Mouse (Mus musculus) limb, embryonic 14.5 days (tissue): ENCODE data around the gene Brwd1. TPM values are rescaled to one million over a fixed set of nuclear protein-coding genes. Genes with fewer than 3 reads are reported as not detected.
"Not testable (repeated sequence)": the region's sequence is repeated elsewhere in the genome, so short reads cannot be mapped to it uniquely, and the experiment has no call there.

Source experiments
- ATAC-seq: fragments of 200-750 bp; cut with Nextera tagmentation; 2 replicates; pipeline ENCODE4 v1.8.0; 2017; ENCODE audit warnings: low read depth, moderate number of reproducible peaks, moderate TSS enrichment; ENCODE audit not compliant: low FRiP score
- DNase-seq: peaks from one replicate; pipeline ENCODE4 v3.0.0-alpha.2; 2015; ENCODE audit warnings: low spot score
- H3K27ac ChIP-seq: fragments of 300-500 bp; sonication (generic); replicated peaks from 2 replicates; pipeline ENCODE4 v1.5.1; 2014; ENCODE audit warnings: low read depth, mild to moderate bottlenecking, low read length, moderate library complexity, mixed read lengths
- H3K27me3 ChIP-seq: fragments of 300-500 bp; sonication (generic); 2 replicates; pipeline ENCODE4 v1.6.1; 2014; ENCODE audit warnings: low read length, mixed read lengths; ENCODE audit not compliant: control insufficient read depth, insufficient read depth
- H3K36me3 ChIP-seq: fragments of 300-500 bp; sonication (generic); 2 replicates; pipeline ENCODE4 v1.6.1; 2014; ENCODE audit warnings: mild to moderate bottlenecking, low read length, moderate library complexity, mixed read lengths; ENCODE audit not compliant: control insufficient read depth, insufficient read depth
- H3K4me1 ChIP-seq: fragments of 300-500 bp; sonication (generic); 2 replicates; pipeline ENCODE4 v1.6.1; 2014; ENCODE audit warnings: antibody characterized with exemption, low read length, mixed read lengths; ENCODE audit not compliant: control insufficient read depth, insufficient read depth
- H3K4me2 ChIP-seq: fragments of 300-500 bp; sonication (generic); replicated peaks from 2 replicates; pipeline ENCODE4 v1.6.1; 2014; ENCODE audit warnings: low read depth, mild to moderate bottlenecking, low read length, moderate library complexity; ENCODE audit not compliant: severe bottlenecking
- H3K4me3 ChIP-seq: fragments of 300-500 bp; sonication (generic); replicated peaks from 2 replicates; pipeline ENCODE4 v1.5.1; 2014; ENCODE audit warnings: low read length
- H3K9ac ChIP-seq: fragments of 300-500 bp; sonication (generic); 2 replicates; pipeline ENCODE4 v1.6.1; 2014; ENCODE audit warnings: mild to moderate bottlenecking, low read depth, low read length, moderate library complexity; ENCODE audit not compliant: severe bottlenecking
- H3K9me3 ChIP-seq: fragments of 300-500 bp; sonication (generic); 2 replicates; pipeline ENCODE4 v1.6.1; 2016; ENCODE audit warnings: low read length; ENCODE audit not compliant: control insufficient read depth
- POLR2A ChIP-seq: fragments of 200-500 bp; IDR thresholded peaks from 2 replicates; pipeline ENCODE4 v1.8.0; 2012; ENCODE audit warnings: inconsistent platforms, mild to moderate bottlenecking, moderate library complexity, borderline replicate concordance; ENCODE audit not compliant: insufficient read depth, insufficient read length; ENCODE audit errors: extremely low read depth
- WGBS: fragments of 180-500 bp; shearing (Covaris S2); extraction: QIAGEN DNeasy Blood & Tissue Kit; methylation state at CpG from one replicate; pipeline ENCODE4 v1.1.7; 2014; 5-methylcytosine and 5-hydroxymethylcytosine counted together
- polyA plus RNA-seq, 2 experiments: library from polyadenylated mRNA; depleted of rRNA in 1 of 2; stranded (reverse) in 1 of 2; unstranded in 1 of 2; fragments of >200 nt; fragmentation: Nextera tagmentation in 1 of 2; extraction: Ambion mirVana in 1 of 2; gene quantifications; 2 replicates each; pipeline versions ENCODE4 v1.2.1 to v1.2.3; 2012 to 2014

The Brwd1 gene
- polyA plus RNA-seq, 2 experiments: 73.5 to 107 TPM

- no peak for DNase-seq
- Histone ChIP-seq H3K4me1 (no peaks in the 10 kb centered on the region), H3K27ac (no peak overlapping the region), H3K27me3 (no peaks in the 10 kb centered on the region), H3K4me3 (no peak overlapping the region), H3K36me3 (no peaks in the 10 kb centered on the region), H3K4me2 (no peak overlapping the region), H3K9ac (no peak overlapping the region), H3K9me3 (no peaks in the 10 kb centered on the region)
- no peak for ATAC-seq
- 83% methylated on average over 2 of the region's 2 CpGs for WGBS
- TF ChIP-seq POLR2A: no peak
These were observed 111.5 kb downstream of the Brwd1 start for GRCm38 (mm10) chr16:95970841-95971240.

- Histone ChIP-seq H3K36me3 (no peaks in the 10 kb centered on the region), H3K27me3 (no peaks in the 10 kb centered on the region), H3K9me3 (no peaks in the 10 kb centered on the region), H3K4me1 (peaks cover 12% of the 10 kb centered on the region; the same call in 1 of the 2 replicates), H3K4me2 (no peak overlapping the region), H3K27ac (no peak overlapping the region), H3K9ac (no peak overlapping the region), H3K4me3 (no peak overlapping the region)
- ATAC-seq (no peak), DNase-seq (no peak)
- no peak for TF ChIP-seq POLR2A
- WGBS: 83% methylated on average over 11 of the region's 11 CpGs
These were observed 114.9 kb downstream of the Brwd1 start for GRCm38 (mm10) chr16:95967455-95967854.

- no peak overlapping the region for H3K4me2 ChIP-seq
- H3K4me1 ChIP-seq: peaks cover 12% of the 10 kb centered on the region; the same call in 1 of the 2 replicates
- DNase-seq (peak; percentile 86), ATAC-seq (no peak)
- 30% methylated on average over 11 of the region's 11 CpGs for WGBS
- no peak overlapping the region for H3K9ac ChIP-seq
- H3K9me3 ChIP-seq: no peaks in the 10 kb centered on the region
- no peak overlapping the region for H3K27ac ChIP-seq
- H3K27me3 ChIP-seq: no peaks in the 10 kb centered on the region
- no peak for TF ChIP-seq POLR2A
- no peaks in the 10 kb centered on the region for H3K36me3 ChIP-seq
- H3K4me3 ChIP-seq: no peak overlapping the region
These were observed 117.8 kb downstream of the Brwd1 start for GRCm38 (mm10) chr16:95964427-95965023.

GRCm38 (mm10) chr16:95961484-95961883 is 120.8 kb downstream of the Brwd1 start:
- ATAC-seq, H3K27me3 ChIP-seq, H3K4me3 ChIP-seq, DNase-seq, H3K4me2 ChIP-seq, H3K36me3 ChIP-seq, H3K27ac ChIP-seq, H3K9ac ChIP-seq, H3K9me3 ChIP-seq: not testable (repeated sequence)
- H3K4me1 ChIP-seq: peaks cover 12% of the 10 kb centered on the region; the same call in 1 of the 2 replicates
- 70% methylated on average over 1 of the region's 1 CpGs for WGBS

GRCm38 (mm10) chr16:95960689-95961088 is 121.6 kb downstream of the Brwd1 start:
- H3K4me2 ChIP-seq, DNase-seq, H3K27ac ChIP-seq, H3K4me3 ChIP-seq, H3K9ac ChIP-seq, ATAC-seq, H3K36me3 ChIP-seq, H3K27me3 ChIP-seq, H3K9me3 ChIP-seq: not testable (repeated sequence)
- peaks cover 12% of the 10 kb centered on the region; the same call in 1 of the 2 replicates for H3K4me1 ChIP-seq
- WGBS: 89% methylated on average over 2 of the region's 2 CpGs

GRCm38 (mm10) chr16:95958080-95958479 is 124.2 kb downstream of the Brwd1 start:
- no peak overlapping the region for H3K4me3 ChIP-seq
- H3K4me1 ChIP-seq: peaks cover 5% of the 10 kb centered on the region; the same call in 1 of the 2 replicates
- DNase-seq: no peak
- TF ChIP-seq POLR2A: no peak
- no peak overlapping the region for H3K4me2 ChIP-seq
- no peaks in the 10 kb centered on the region for H3K9me3 ChIP-seq
- ATAC-seq: no peak
- no peak overlapping the region for H3K9ac ChIP-seq
- WGBS: 60% methylated on average over 8 of the region's 8 CpGs
- H3K27me3 ChIP-seq: no peaks in the 10 kb centered on the region
- no peaks in the 10 kb centered on the region for H3K36me3 ChIP-seq
- H3K27ac ChIP-seq: no peak overlapping the region
